Mouse (Mus musculus) brain, embryonic 14.5 days (tissue): ENCODE measurements around the gene Abhd14a. TPM values are rescaled to one million over a fixed set of nuclear protein-coding genes. Genes with fewer than 3 reads are reported as not detected.

Experiments
- DNase-seq: peaks from one replicate; pipeline ENCODE4 v3.0.0-alpha.2; 2011; ENCODE audit warnings: low read depth
- CTCF ChIP-seq: fragments of 200-500 bp; IDR thresholded peaks from 2 replicates; pipeline ENCODE4 v1.5.1; 2012; ENCODE audit warnings: inconsistent platforms, mild to moderate bottlenecking, moderate library complexity, borderline replicate concordance; ENCODE audit not compliant: insufficient read depth, insufficient read length; ENCODE audit errors: extremely low read depth
- POLR2A ChIP-seq: fragments of 200-500 bp; IDR thresholded peaks from 2 replicates; pipeline ENCODE4 v1.6.1; 2012; ENCODE audit warnings: mild to moderate bottlenecking, inconsistent platforms, borderline replicate concordance; ENCODE audit not compliant: poor library complexity, insufficient read depth, insufficient read length, severe bottlenecking; ENCODE audit errors: extremely low read depth
- polyA plus RNA-seq: library from polyadenylated mRNA; depleted of rRNA; stranded (reverse); fragments of >200 nt; gene quantifications from 2 replicates; pipeline ENCODE4 v1.2.3, GENCODE M21; 2012

The Abhd14a gene
- polyA plus RNA-seq, 1 experiment: 59.1 TPM

DNA sequence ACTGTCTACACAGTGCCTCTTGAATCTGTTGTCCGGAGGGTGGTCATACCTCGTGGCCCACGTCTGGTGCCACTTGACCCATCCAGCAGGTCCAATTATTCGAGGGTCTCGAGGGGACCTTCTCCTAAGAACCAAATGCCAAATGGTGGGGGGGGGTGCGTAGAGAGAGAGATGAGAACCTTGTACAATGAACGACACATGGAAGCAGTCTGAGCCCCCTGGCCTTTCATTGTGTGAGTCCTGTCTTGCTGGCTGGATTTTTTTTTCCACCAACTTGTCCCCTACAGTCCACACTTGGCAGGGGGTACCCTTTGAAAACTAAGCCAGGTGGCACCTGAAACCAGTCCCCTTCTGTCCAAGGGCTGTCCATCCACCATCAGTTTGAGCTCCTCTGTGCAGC, 20.3 kb upstream of the Abhd14a start:
- TF ChIP-seq CTCF: no peak
- TF ChIP-seq POLR2A: no peak
- no peak for DNase-seq

DNA sequence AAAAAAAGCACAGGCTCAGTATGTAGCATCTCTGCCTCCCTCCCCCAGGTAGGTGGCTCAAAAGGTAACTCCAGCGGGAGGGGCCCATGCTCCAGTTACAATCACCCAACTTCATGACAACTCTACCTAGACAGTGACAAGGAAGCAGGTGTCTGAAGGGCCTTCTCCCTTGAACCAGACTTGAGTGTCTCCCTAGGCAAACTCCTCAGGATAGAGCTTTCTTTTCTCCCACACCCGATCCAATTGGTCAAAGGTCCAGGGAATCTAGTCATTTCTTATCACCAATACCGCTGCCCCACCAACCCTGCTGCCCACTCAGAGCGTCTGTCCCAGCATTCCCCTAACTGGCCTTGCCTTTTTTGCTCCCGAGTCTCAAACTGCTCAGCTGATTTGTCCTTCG, 19.2 kb upstream of the Abhd14a start:
- no peak for TF ChIP-seq POLR2A
- no peak for TF ChIP-seq CTCF
- DNase-seq: no peak

DNA sequence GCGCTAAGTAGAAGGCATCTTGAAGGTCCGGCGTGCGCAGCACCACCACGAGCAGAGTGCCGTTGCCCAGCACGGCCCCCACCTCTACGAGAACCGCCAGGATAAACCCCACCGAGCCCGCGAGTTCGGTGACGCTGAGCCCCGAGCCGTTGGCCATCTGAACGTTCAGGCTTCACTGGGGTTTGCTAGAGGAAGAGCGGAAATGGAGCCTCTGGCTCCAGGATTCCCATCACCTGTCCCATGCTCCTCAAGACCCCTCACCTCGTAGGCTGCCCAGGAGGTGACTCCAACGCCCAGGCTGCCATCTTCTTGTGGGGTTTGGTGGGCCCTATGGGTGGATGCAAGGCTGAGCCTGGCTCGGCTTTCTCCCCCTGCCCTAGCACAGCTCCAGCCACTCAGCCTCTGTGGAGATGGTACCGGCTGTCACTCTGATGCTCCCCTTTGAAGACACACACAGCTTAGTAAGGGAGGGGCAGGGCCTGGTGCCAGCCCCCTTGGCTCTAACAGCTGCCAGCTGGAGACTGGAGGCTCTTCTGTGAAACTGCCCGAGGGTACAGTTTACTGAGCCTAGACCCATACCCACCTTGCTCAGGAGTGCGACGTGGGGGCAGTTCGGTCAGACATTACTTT, 18.2 kb upstream of the Abhd14a start, which contains the start of gene Gpr62:
Gene Gpr62 (minus strand): TSS at position 368 of the 630 bp plus-strand sequence.
- TF ChIP-seq POLR2A: no peak
- TF ChIP-seq CTCF: no peak
- DNase-seq: peak; percentile 86

GRCm38 (mm10) chr9:106464751-106465541, 17.5 kb upstream of the Abhd14a start:
- peak; percentile 89 for DNase-seq
- TF ChIP-seq POLR2A: no peak
- no peak for TF ChIP-seq CTCF

- no peak for DNase-seq
These were observed 15.9 kb upstream of the Abhd14a start for GRCm38 (mm10) chr9:106463122-106464063.

DNA sequence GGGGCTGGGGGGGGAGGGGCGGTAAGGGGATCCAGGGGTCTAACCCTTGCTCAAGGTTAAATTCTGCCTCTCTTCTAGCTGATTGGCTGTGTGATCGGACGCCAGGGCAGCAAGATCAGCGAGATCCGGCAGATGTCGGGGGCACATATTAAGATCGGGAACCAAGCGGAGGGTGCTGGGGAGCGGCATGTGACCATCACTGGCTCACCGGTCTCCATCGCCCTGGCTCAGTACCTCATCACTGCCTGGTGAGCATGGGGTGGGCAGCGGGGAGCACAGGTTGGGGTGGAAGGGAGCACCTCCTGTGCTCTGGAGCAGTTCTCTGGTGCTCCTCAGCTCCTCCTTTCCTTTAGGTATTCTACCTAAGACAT, 14.9 kb upstream of the Abhd14a start:
- no peak for TF ChIP-seq CTCF
- TF ChIP-seq POLR2A: no peak
- DNase-seq: no peak

More at GRCm38 (mm10) chr9:106463122-106464063, 15.9 kb upstream of the Abhd14a start:
- TF ChIP-seq POLR2A: no peak
- TF ChIP-seq CTCF: no peak

- no peak for DNase-seq
These were observed 14.4 kb upstream of the Abhd14a start for GRCm38 (mm10) chr9:106461641-106462429.

GRCm38 (mm10) chr9:106461026-106461415, 13.5 kb upstream of the Abhd14a start:
- TF ChIP-seq CTCF: no peak
- no peak for TF ChIP-seq POLR2A
- DNase-seq: no peak

More at GRCm38 (mm10) chr9:106461641-106462429, 14.4 kb upstream of the Abhd14a start:
- no peak for TF ChIP-seq POLR2A
- no peak for TF ChIP-seq CTCF

DNA sequence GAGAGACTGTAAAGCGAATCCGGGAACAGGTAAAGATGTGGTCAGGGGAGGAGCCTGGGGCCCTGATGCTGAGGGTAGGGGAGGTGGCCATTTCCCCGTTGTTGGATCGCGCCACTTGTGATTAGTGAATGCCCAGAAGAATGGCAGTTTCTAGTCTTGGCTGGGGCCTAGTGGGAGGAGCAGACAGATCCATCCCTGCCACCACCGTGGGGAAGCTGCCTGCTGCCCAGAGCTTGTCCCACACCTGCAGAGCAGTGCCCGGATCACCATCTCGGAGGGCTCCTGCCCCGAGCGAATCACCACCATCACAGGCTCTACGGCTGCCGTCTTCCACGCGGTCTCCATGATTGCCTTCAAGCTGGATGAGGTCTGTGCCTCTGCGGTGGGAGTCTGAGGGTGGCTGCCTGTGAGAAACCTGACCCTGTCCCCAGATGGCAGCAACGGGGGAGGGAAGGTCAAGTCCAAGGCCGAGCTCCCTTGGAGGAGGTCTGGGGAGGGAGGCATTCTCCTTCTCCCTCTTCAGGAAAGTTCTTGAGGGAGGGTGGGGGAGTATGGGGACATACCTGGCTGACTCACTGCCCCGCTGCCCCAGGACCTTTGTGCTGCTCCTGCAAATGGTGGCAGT, 13.0 kb upstream of the Abhd14a start:
- no peak for DNase-seq

DNA sequence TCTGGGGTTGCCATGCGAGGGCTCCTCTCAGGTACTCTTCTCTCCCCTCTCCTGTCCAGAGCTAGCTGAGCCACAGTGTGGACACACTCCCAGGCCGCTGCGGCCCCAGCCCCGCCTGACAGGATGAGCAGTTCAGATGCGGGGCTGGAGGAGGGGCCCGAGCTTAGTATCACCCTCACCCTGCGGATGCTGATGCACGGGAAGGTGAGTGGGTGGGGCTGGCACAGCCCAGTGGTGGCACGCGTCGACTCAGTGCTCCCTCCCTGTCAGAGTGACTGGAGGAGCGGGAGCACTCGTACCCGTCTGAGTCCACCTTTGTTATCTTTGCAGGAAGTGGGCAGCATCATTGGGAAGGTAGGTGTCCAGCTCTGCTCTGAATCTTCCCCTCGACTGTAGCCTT, 12.5 kb upstream of the Abhd14a start:
- DNase-seq: no peak
- TF ChIP-seq CTCF (no peak), POLR2A (no peak)

More for the DNA sequence above, 13.0 kb upstream of the Abhd14a start:
- no peak for TF ChIP-seq CTCF
- TF ChIP-seq POLR2A: no peak

DNA sequence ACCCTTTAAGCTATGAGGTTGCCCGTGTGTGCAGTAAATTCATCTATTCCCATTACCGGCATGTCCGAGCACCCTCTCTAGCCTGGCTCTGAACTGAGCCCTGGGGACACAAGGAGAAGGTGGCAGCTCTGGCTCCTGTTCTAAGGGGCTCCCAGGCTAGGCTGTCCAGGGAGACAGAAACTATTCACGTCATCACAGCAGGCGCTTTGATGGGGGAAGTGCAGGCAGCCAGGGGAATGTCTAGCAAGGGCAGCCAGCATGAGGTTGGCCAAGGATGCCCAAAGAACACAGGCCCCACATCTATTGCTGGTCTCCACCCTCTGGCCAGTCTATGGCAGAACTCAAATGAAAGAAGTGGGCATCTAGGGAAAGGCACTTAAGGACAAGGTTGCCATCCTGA, 10.4 kb upstream of the Abhd14a start:
- no peak for DNase-seq
- no peak for TF ChIP-seq CTCF
